ENCODE assay signal across 21 mouse cellular contexts in the genomic region with DNA sequence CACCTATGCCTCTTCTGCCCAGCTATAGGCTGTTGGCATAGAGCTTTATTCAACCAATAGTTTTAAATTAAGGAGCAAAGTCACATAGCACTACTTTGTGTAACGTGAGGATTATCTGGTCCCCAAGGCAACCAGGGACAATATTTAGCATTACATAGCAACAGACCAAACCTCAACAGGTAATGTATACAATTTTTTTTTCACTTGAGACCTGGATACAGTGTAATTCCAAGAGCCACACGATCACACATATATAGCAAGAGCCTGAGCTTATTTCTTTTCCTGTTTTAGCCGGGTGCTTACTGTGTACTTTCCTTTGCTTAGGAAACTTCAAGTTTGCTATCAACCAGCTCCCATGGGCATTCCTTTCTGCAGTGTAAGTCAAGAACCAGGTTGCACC.
"Had no signal": no experiment of that assay in that cellular context is flagged by ENCODE, and none has a peak within 500 bp of the region (broad histone marks: within the 10 kb centered on the region; RNA-seq: fewer than 3 reads in every experiment).

No protein-coding gene starts in this region.

- H3K9me3 ChIP-seq: liver, embryonic 15.5 days; lung, embryonic 15.5 days; midbrain, embryonic 13.5 days; midbrain, embryonic 15.5 days; neural tube, embryonic 12.5 days had no signal

- H3K4me1 ChIP-seq: liver, embryonic 15.5 days; lung, embryonic 15.5 days; megakaryocyte, embryonic 14.5 days; midbrain, embryonic 13.5 days; midbrain, embryonic 15.5 days; neural tube, embryonic 12.5 days had no signal

- ATAC-seq: liver, postnatal 0 days; lung, postnatal 0 days; midbrain, embryonic 13.5 days; midbrain, embryonic 15.5 days had no signal

- DNase-seq: liver, postnatal 0 days; lung, adult 2 months; lung, postnatal 14 days; lung, postnatal 36 days; retina, postnatal 1 day; right cerebral cortex, adult 18-20 months; right cerebral cortex, postnatal 25 days; right cerebral cortex, postnatal 4 days; spleen, adult 18-20 months; thymus, adult 18-20 months; thymus, postnatal 14 days; thymus, postnatal 36 days had no signal

- H3K27ac ChIP-seq: liver, embryonic 15.5 days; lung, embryonic 15.5 days; macrophage; midbrain, embryonic 13.5 days; midbrain, embryonic 15.5 days; neural tube, embryonic 12.5 days had no signal

- H3K4me3 ChIP-seq: liver, embryonic 15.5 days; lung, embryonic 15.5 days; megakaryocyte, embryonic 14.5 days; midbrain, embryonic 13.5 days; midbrain, embryonic 15.5 days; neural tube, embryonic 12.5 days had no signal

- H3K9ac ChIP-seq: liver, embryonic 15.5 days; liver, postnatal 0 days; lung, embryonic 15.5 days; midbrain, embryonic 13.5 days; midbrain, embryonic 15.5 days; neural tube, embryonic 12.5 days had no signal

- H3K4me2 ChIP-seq: liver, embryonic 15.5 days; lung, embryonic 15.5 days; midbrain, embryonic 11.5 days; midbrain, embryonic 13.5 days; midbrain, embryonic 15.5 days; neural tube, embryonic 12.5 days had no signal

- H3K27me3 ChIP-seq: liver, embryonic 15.5 days; lung, embryonic 15.5 days; midbrain, embryonic 13.5 days; midbrain, embryonic 15.5 days; neural tube, embryonic 12.5 days had no signal

- H3K36me3 ChIP-seq: liver, embryonic 15.5 days; lung, embryonic 15.5 days; midbrain, embryonic 13.5 days; midbrain, embryonic 15.5 days; neural tube, embryonic 12.5 days had no signal
